Mouse (Mus musculus) intestine, postnatal 0 days (tissue): ENCODE data around the gene Camk2g. TPM values are rescaled to one million over a fixed set of nuclear protein-coding genes. Genes with fewer than 3 reads are reported as not detected.

Experiments
- ATAC-seq: fragments of 200-750 bp; cut with Nextera tagmentation; 2 replicates; pipeline ENCODE4 v1.8.0; 2017; ENCODE audit warnings: mild to moderate bottlenecking, moderate TSS enrichment, moderate library complexity
- H3K27ac ChIP-seq: fragments of 300-500 bp; sonication (generic); 2 replicates; pipeline ENCODE4 v1.5.1; 2014; ENCODE audit warnings: mild to moderate bottlenecking, low read depth, low read length, moderate library complexity
- H3K27me3 ChIP-seq: fragments of 300-500 bp; sonication (generic); replicated peaks from 2 replicates; pipeline ENCODE4 v1.6.1; 2014; ENCODE audit warnings: low read length, mixed read lengths; ENCODE audit not compliant: control insufficient read depth, insufficient read depth
- H3K36me3 ChIP-seq: fragments of 300-500 bp; sonication (generic); 2 replicates; pipeline ENCODE4 v1.6.1; 2014; ENCODE audit warnings: mild to moderate bottlenecking, moderate library complexity; ENCODE audit not compliant: control insufficient read depth, insufficient read depth
- H3K4me1 ChIP-seq: fragments of 300-500 bp; sonication (generic); replicated peaks from 2 replicates; pipeline ENCODE4 v1.6.1; 2014; ENCODE audit warnings: antibody characterized with exemption, low read length, mixed read lengths; ENCODE audit not compliant: control insufficient read depth, insufficient read depth
- H3K4me2 ChIP-seq: fragments of 300-500 bp; sonication (generic); replicated peaks from 2 replicates; pipeline ENCODE4 v1.6.1; 2014; ENCODE audit warnings: low read depth, mild to moderate bottlenecking, moderate library complexity
- H3K4me3 ChIP-seq: fragments of 300-500 bp; sonication (generic); 2 replicates; pipeline ENCODE4 v1.5.1; 2014; ENCODE audit warnings: low read depth, low read length
- H3K9ac ChIP-seq: fragments of 300-500 bp; sonication (generic); 2 replicates; pipeline ENCODE4 v1.6.1; 2014; ENCODE audit warnings: mild to moderate bottlenecking, low read depth, low read length
- H3K9me3 ChIP-seq: fragments of 300-500 bp; sonication (generic); 2 replicates; pipeline ENCODE4 v1.6.1; 2016; ENCODE audit warnings: mixed run types; ENCODE audit not compliant: control insufficient read depth
- CTCF ChIP-seq: sonication (generic); IDR thresholded peaks from 2 replicates; pipeline ENCODE4 v1.5.1; 2016; ENCODE audit warnings: low read depth, mild to moderate bottlenecking, control low read depth, antibody characterized with exemption, moderate library complexity
- WGBS: fragments of 180-500 bp; shearing (Covaris S2); extraction: QIAGEN DNeasy Blood & Tissue Kit; methylation state at CpG from one replicate; pipeline ENCODE4 v1.1.7; 2014; 5-methylcytosine and 5-hydroxymethylcytosine counted together
- polyA plus RNA-seq: library from polyadenylated mRNA; unstranded; fragments of >200 nt; fragmentation: Nextera tagmentation; extraction: Ambion mirVana; gene quantifications from 2 replicates; pipeline ENCODE4 v1.2.1, GENCODE M21; 2015

Camk2g gene
- polyA plus RNA-seq, 1 experiment from 2014 or later: 27.6 TPM

GRCm38 (mm10) chr14:20827491-20827890 is 33.6 kb upstream of the Camk2g start:
- no peaks in the 10 kb centered on the region for H3K9me3 ChIP-seq
- H3K4me2 ChIP-seq: no peak overlapping the region
- no peak overlapping the region for H3K27ac ChIP-seq
- no peaks in the 10 kb centered on the region for H3K4me1 ChIP-seq
- WGBS: 78% methylated on average over 5 of the region's 5 CpGs
- no peak for TF ChIP-seq CTCF
- no peak overlapping the region for H3K4me3 ChIP-seq
- no peaks in the 10 kb centered on the region for H3K36me3 ChIP-seq
- ATAC-seq: no peak
- H3K9ac ChIP-seq: no peak overlapping the region
- no peaks in the 10 kb centered on the region for H3K27me3 ChIP-seq

GRCm38 (mm10) chr14:20827061-20827460 is 33.2 kb upstream of the Camk2g start:
- Histone ChIP-seq H3K4me1 (no peaks in the 10 kb centered on the region), H3K36me3 (no peaks in the 10 kb centered on the region), H3K4me2 (no peak overlapping the region), H3K9ac (no peak overlapping the region), H3K4me3 (no peak overlapping the region), H3K9me3 (no peaks in the 10 kb centered on the region), H3K27me3 (no peaks in the 10 kb centered on the region), H3K27ac (no peak overlapping the region)
- ATAC-seq: no peak
- WGBS: 87% methylated on average over 8 of the region's 8 CpGs
- TF ChIP-seq CTCF: no peak

GRCm38 (mm10) chr14:20825516-20825915 is 31.6 kb upstream of the Camk2g start:
- no peaks in the 10 kb centered on the region for H3K27me3 ChIP-seq

DNA sequence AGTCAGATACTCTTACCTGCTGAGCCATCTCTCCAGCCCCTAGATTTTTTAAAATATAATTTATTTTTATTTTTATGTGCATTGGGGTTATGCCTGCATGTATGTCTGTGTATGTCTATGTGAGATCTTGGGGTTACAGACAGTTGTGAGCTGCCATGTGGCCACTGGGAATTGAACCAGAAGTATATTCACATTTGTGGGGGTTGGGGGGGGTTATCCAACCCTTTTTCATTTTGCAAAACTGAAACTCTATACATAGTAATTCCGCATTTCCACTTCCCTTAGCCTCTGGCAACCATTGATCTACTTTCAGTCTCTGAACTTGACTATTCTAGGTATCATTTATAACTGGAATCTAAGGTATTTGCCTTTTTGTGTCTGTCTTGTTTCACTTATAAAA is 30.6 kb upstream of the Camk2g start:
- WGBS: 92% methylated on average over 1 of the region's 1 CpGs
- no peak overlapping the region for H3K4me3 ChIP-seq
- H3K4me1 ChIP-seq: no peaks in the 10 kb centered on the region
- no peak overlapping the region for H3K9ac ChIP-seq
- H3K4me2 ChIP-seq: no peak overlapping the region
- no peaks in the 10 kb centered on the region for H3K27me3 ChIP-seq
- TF ChIP-seq CTCF: no peak
- H3K9me3 ChIP-seq: no peaks in the 10 kb centered on the region
- no peak overlapping the region for H3K27ac ChIP-seq
- ATAC-seq: no peak
- H3K36me3 ChIP-seq: no peaks in the 10 kb centered on the region

More at GRCm38 (mm10) chr14:20825516-20825915, 31.6 kb upstream of the Camk2g start:
- ATAC-seq: no peak
- no peak overlapping the region for H3K27ac ChIP-seq
- no peak overlapping the region for H3K4me3 ChIP-seq
- H3K9ac ChIP-seq: no peak overlapping the region
- no peaks in the 10 kb centered on the region for H3K9me3 ChIP-seq
- no peaks in the 10 kb centered on the region for H3K36me3 ChIP-seq
- WGBS: 87% methylated on average over 2 of the region's 2 CpGs
- no peak overlapping the region for H3K4me2 ChIP-seq
- TF ChIP-seq CTCF: no peak
- no peaks in the 10 kb centered on the region for H3K4me1 ChIP-seq

- Histone ChIP-seq H3K4me3 (no peak overlapping the region), H3K4me1 (no peaks in the 10 kb centered on the region), H3K27me3 (no peaks in the 10 kb centered on the region), H3K9ac (no peak overlapping the region), H3K27ac (no peak overlapping the region), H3K4me2 (no peak overlapping the region), H3K9me3 (no peaks in the 10 kb centered on the region), H3K36me3 (no peaks in the 10 kb centered on the region)
- 84% methylated on average over 3 of the region's 3 CpGs for WGBS
- no peak for TF ChIP-seq CTCF
- ATAC-seq: no peak
These were observed 21.6 kb upstream of the Camk2g start for GRCm38 (mm10) chr14:20815448-20815847.

DNA sequence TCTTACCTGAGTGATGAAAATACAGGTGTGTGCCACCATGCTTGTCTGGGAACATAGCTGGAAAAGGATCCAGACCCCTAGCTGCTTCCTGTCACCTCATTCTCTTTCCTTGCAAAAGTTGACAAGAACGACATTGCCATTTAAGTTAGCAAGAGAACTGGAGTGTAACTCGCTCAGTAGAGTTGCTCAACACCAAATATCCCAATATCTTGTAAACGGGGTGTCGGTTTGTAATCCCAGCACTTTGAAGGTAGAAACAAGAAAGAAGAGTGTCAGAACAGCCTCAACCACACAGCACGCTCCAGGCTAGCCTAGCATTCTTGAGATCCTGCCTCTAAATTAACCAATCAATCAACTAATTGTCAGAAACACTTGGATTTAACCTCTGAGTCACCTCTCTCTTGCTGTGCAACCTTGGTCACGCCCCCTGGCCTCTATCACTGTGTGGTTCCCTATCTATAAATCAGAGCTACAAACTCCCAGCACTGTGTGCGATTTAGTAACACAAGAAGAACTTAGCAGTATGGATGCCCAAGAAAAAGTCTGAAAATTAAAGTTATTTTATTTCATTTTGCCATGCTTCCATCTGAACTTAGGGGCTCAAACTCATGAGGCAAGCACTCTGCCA is 18.0 kb upstream of the Camk2g start:
- Histone ChIP-seq H3K9ac (no peak overlapping the region), H3K4me2 (no peak overlapping the region), H3K27me3 (no peaks in the 10 kb centered on the region), H3K36me3 (no peaks in the 10 kb centered on the region), H3K27ac (no peak overlapping the region), H3K9me3 (no peaks in the 10 kb centered on the region), H3K4me3 (no peak overlapping the region), H3K4me1 (no peaks in the 10 kb centered on the region)
- TF ChIP-seq CTCF: no peak
- 57% methylated on average over 7 of the region's 7 CpGs for WGBS
- ATAC-seq: no peak

DNA sequence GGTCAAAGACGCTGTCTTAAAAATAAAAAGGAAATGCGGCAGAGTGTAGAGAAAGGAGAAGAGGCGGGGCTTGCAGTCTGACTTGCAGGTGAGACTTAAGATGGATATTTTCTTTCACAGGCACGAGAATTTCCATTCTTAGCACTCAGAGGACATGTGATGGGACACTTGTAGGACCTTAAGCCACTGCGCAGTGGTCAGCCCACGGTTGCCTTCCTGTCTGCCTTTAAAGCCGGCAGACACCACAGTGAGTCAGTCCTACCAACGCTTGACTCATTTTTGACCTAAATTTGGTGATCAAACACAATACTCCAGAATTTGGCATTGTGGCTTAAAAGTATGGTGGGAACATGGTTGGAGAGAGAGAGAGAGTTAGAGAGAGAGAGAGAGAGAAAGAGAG is 17.3 kb upstream of the Camk2g start:
- no peak for ATAC-seq
- no peak for TF ChIP-seq CTCF
- no peaks in the 10 kb centered on the region for H3K27me3 ChIP-seq
- H3K9ac ChIP-seq: no peak overlapping the region
- no peaks in the 10 kb centered on the region for H3K9me3 ChIP-seq
- no peak overlapping the region for H3K4me3 ChIP-seq
- no peak overlapping the region for H3K4me2 ChIP-seq
- 85% methylated on average over 8 of the region's 8 CpGs for WGBS
- H3K27ac ChIP-seq: no peak overlapping the region
- no peaks in the 10 kb centered on the region for H3K36me3 ChIP-seq
- H3K4me1 ChIP-seq: no peaks in the 10 kb centered on the region
